Mouse (Mus musculus): ENCODE results near the gene Gm7876. TPM values are rescaled to one million over a fixed set of nuclear protein-coding genes. Genes with fewer than 3 reads are reported as not detected.
"Not testable (repeated sequence)": the region's sequence is repeated elsewhere in the genome, so short reads cannot be mapped to it uniquely, and the experiment has no call there.

Gene Gm7876
- 0.25 TPM in 1 of 2 replicates, not detected in the other for polyA plus RNA-seq (2015; fragmentation: Nextera tagmentation; extraction: Ambion mirVana)

DNA sequence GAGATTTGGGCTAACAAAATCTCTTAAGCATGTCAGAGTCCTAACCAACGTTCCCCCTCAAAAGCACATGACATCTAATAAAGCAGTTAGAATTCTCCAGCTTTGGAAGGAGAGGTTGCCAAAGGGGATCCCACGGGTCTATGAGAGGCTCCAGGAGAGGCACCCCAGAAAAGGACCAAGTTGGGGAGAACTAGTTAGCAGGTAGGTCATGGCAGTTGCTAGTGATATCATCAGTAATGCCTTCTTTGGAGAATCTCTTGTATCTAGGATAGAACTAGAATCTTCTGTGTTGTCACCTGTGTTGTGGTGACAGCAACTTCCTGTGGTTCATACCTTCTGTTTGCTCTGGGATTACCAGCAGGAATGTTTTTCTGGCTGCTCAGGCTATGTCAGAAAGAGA, at the start of gene Gm7876:
Gene Gm7876, plus strand, starts transcription at position 301 of the 400 bp plus-strand sequence.
- not testable (repeated sequence) for H3K4me3 ChIP-seq (replicated peaks); H3K27me3 ChIP-seq; H3K4me1 ChIP-seq; H3K4me2 ChIP-seq (replicated peaks); H3K9ac ChIP-seq; H3K36me3 ChIP-seq; H3K27ac ChIP-seq (replicated peaks); H3K9me3 ChIP-seq (replicated peaks); ATAC-seq (ENCODE audit: insufficient number of reproducible peaks, low FRiP score, low TSS enrichment, low read depth)
- 70% methylated on average over 1 of the region's 2 CpGs for WGBS

DNA sequence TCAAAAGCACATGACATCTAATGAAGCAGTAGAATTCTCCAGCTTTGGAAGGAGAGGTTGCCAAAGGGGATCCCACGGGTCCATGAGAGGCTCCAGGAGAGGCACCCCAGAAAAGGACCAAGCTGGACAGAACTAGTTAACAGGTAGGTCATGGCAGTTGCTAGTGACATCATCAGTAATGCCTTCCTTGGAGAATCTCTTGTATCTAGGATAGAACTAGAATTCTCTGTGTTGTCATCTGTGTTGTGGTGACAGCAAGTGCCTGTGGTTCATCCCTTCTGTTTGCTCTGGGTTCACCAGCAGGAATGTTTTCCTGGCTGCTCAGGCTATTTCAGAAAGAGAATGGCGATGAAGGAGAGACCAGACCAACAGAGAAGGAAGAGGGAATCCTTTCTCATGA, 45.1 kb upstream of the Gm7876 start, which contains the start of gene Gm3239:
Gene Gm3239, plus strand, starts transcription at position 301 of the 400 bp plus-strand sequence.
- ATAC-seq (ENCODE audit: insufficient number of reproducible peaks, low FRiP score, low TSS enrichment, low read depth); H3K27me3 ChIP-seq; H3K9ac ChIP-seq; H3K4me2 ChIP-seq (replicated peaks); H3K36me3 ChIP-seq; H3K9me3 ChIP-seq (replicated peaks); H3K27ac ChIP-seq (replicated peaks); H3K4me1 ChIP-seq; H3K4me3 ChIP-seq (replicated peaks): not testable (repeated sequence)
- no CpG with 5 or more reads among the region's 2 CpGs for WGBS

DNA sequence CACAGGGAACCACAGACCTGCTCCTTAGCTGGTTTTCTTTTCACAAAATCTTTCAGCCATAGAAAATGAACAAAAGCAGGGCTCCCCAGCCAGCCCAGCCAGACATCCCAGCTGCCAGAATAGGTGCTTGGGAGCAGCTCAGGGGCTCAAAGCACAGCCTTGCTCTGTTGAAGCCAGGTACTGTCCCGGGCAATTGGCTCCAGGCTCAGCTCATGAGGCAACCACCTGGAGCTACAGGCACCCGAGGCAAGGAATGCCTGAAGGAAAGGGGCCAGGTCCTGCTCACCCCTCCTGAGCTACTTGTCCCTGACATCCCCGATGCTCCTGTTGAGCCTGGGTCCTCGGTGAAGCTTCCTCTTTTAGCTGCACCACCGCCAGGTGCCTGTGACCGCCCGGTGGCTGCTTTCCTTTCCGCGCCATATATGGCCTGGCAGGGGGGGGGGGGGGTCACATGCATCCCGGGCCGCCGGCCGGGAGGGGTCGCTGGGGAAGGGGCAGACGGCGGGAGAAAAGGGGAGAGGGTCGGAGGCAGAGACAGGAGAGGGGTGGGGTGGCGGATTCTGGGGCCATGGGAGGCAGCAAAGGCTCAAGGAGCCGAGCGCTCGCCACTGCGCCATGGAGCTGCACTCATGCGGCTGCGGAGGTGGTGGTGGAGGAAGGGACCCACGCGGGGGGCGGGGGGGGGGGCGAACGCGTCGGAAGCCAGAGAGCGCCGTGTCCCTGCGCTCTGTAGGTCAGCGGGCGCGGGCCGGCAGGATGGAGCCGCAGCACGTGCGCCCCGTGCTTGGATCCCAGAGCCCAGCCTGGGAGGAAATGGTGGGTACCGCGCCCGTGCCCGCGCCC, 17.2 kb downstream of the Gm7876 start, which contains the start of gene Gm3252:
Gene Gm3252, plus strand, starts transcription at position 738 of the 843 bp plus-strand sequence.
- H3K27ac ChIP-seq (replicated peaks); H3K27me3 ChIP-seq; H3K36me3 ChIP-seq; H3K9ac ChIP-seq; ATAC-seq (ENCODE audit: insufficient number of reproducible peaks, low FRiP score, low TSS enrichment, low read depth); H3K9me3 ChIP-seq (replicated peaks); H3K4me1 ChIP-seq: not testable (repeated sequence)
- 0% methylated on average over 7 of the region's 47 CpGs for WGBS
- Histone ChIP-seq H3K4me2 (replicated peaks) (peak within 1 kb of the TSS; percentile 50), H3K4me3 (replicated peaks) (peak within 1 kb of the TSS; percentile 19)

Other genes starting within 250 kb of the Gm7876 start
- gene Gm3182, start 227.5 kb upstream of the Gm7876 start, polyA plus RNA-seq (2015; fragmentation: Nextera tagmentation; extraction: Ambion mirVana), result not detected in 2 replicates
- gene Gm3047, start 153.8 kb upstream of the Gm7876 start, polyA plus RNA-seq (2015; fragmentation: Nextera tagmentation; extraction: Ambion mirVana), result not detected in 2 replicates
- gene Gm8159, start 76.9 kb upstream of the Gm7876 start, polyA plus RNA-seq (2015; fragmentation: Nextera tagmentation; extraction: Ambion mirVana), result not detected in 2 replicates
- gene Gm3239, start 45.0 kb upstream of the Gm7876 start, polyA plus RNA-seq (2015; fragmentation: Nextera tagmentation; extraction: Ambion mirVana), result not detected in 2 replicates
- gene Gm3252, start 17.5 kb downstream of the Gm7876 start, polyA plus RNA-seq (2015; fragmentation: Nextera tagmentation; extraction: Ambion mirVana), result 0.19 TPM in 1 of 2 replicates, not detected in the other
- not detected in 2 replicates for gene Gm9602, start 67.1 kb downstream of the Gm7876 start, polyA plus RNA-seq (2015; fragmentation: Nextera tagmentation; extraction: Ambion mirVana)
- not detected in 2 replicates for gene Gm3269, start 128.9 kb downstream of the Gm7876 start, polyA plus RNA-seq (2015; fragmentation: Nextera tagmentation; extraction: Ambion mirVana)
- gene Gm3264, start 146.3 kb downstream of the Gm7876 start, polyA plus RNA-seq (2015; fragmentation: Nextera tagmentation; extraction: Ambion mirVana), result 0.33 and 0.45 TPM in 2 replicates
- gene Gm3278, start 183.2 kb downstream of the Gm7876 start, polyA plus RNA-seq (2015; fragmentation: Nextera tagmentation; extraction: Ambion mirVana), result not detected in 2 replicates

Measured in embryonic facial prominence, embryonic 15.5 days (tissue).